Mouse (Mus musculus) heart, adult 2 months (tissue): Measurements from ENCODE around the gene Acacb. TPM values are rescaled to one million over a fixed set of nuclear protein-coding genes. Genes with fewer than 3 reads are reported as not detected.

Experiments used
- DNase-seq, 2 experiments: peaks; one replicate each; pipeline ENCODE4 v3.0.0; 2021
- H3K27ac ChIP-seq: fragments of 200-600 bp; 2 replicates; pipeline ENCODE4 v1.8.1; 2022
- H3K27me3 ChIP-seq: fragments of 200-500 bp; 2 replicates; pipeline ENCODE4 v1.6.1; 2012; ENCODE audit warnings: mild to moderate bottlenecking, low read length, inconsistent platforms, mixed read lengths; ENCODE audit not compliant: control insufficient read depth, insufficient read depth
- H3K36me3 ChIP-seq: fragments of 200-500 bp; 2 replicates; pipeline ENCODE4 v1.6.1; 2012; ENCODE audit warnings: low read length, inconsistent platforms; ENCODE audit not compliant: control insufficient read depth, insufficient read depth
- H3K4me1 ChIP-seq: fragments of 200-500 bp; 2 replicates; pipeline ENCODE4 v1.6.1; 2011; ENCODE audit warnings: low read length; ENCODE audit not compliant: control insufficient read depth, insufficient read depth
- H3K4me3 ChIP-seq: fragments of 200-600 bp; 2 replicates; pipeline ENCODE4 v1.8.1; 2022
- H3K79me2 ChIP-seq: fragments of 200-500 bp; replicated peaks from 2 replicates; pipeline ENCODE4 v1.6.1; 2012; ENCODE audit warnings: mild to moderate bottlenecking, inconsistent platforms, low read length, moderate library complexity, mixed read lengths; ENCODE audit not compliant: control insufficient read depth, insufficient read depth
- H3K9ac ChIP-seq: fragments of 200-500 bp; 2 replicates; pipeline ENCODE4 v1.6.1; 2012; ENCODE audit warnings: low read depth, mild to moderate bottlenecking, control low read depth, inconsistent platforms, low read length, mixed read lengths
- CTCF ChIP-seq: fragments of 200-600 bp; IDR thresholded peaks from 2 replicates; pipeline ENCODE4 v1.8.1; 2022; ENCODE audit warnings: antibody characterized with exemption, mild to moderate bottlenecking, moderate library complexity
- EP300 ChIP-seq: fragments of 200-500 bp; IDR thresholded peaks from 2 replicates; pipeline ENCODE4 v1.6.1; 2011; ENCODE audit warnings: low read depth, low read length, control low read depth; ENCODE audit not compliant: insufficient read depth
- POLR2A ChIP-seq: fragments of 200-500 bp; IDR thresholded peaks from 2 replicates; pipeline ENCODE4 v1.6.1; 2011; ENCODE audit warnings: mild to moderate bottlenecking, low read depth, low read length, control low read depth; ENCODE audit not compliant: insufficient read depth
- WGBS: fragments of 180-500 bp; shearing (Covaris S2); methylation state at CpG from one replicate; pipeline ENCODE4 v1.1.7; 2018; 5-methylcytosine and 5-hydroxymethylcytosine counted together
- intact Hi-C: fragments of 180-260 bp; cut with DNase I; formaldehyde crosslinking; loops from one replicate; pipeline ENCODE4 v1.15.1; 2025
- polyA plus RNA-seq: library from polyadenylated mRNA; depleted of rRNA; stranded (reverse); fragments of >200 nt; gene quantifications from 2 replicates; pipeline ENCODE4 v1.2.3, GENCODE M21; 2012
- total RNA-seq, 2 experiments: library from RNA; stranded (reverse); gene quantifications; 2 replicates each; pipeline ENCODE4 v1.2.3; 2021

Gene Acacb
- total and polyA plus RNA-seq, 3 experiments: 105 to 251 (median 205) TPM

GRCm38 (mm10) chr5:114106391-114106935 lies 39.9 kb upstream of the Acacb start:
- WGBS: 82% methylated on average over 16 of the region's 16 CpGs
- no peak overlapping the region for H3K4me3 ChIP-seq
- H3K4me1 ChIP-seq: no peaks in the 10 kb centered on the region
- no peak overlapping the region for H3K27ac ChIP-seq
- intact Hi-C loops: no loop called here
- TF ChIP-seq POLR2A: no peak
- no peak for TF ChIP-seq CTCF
- no peak for TF ChIP-seq EP300
- H3K9ac ChIP-seq: no peak overlapping the region
- DNase-seq: no peak
- no peaks in the 10 kb centered on the region for H3K36me3 ChIP-seq
- H3K27me3 ChIP-seq: no peaks in the 10 kb centered on the region
- H3K79me2 ChIP-seq: no peaks in the 10 kb centered on the region

- DNase-seq: no peak
- TF ChIP-seq EP300 (no peak), CTCF (peak; percentile 32)
- no peak overlapping the region for H3K4me3 ChIP-seq
- no peaks in the 10 kb centered on the region for H3K4me1 ChIP-seq
- H3K36me3 ChIP-seq: no peaks in the 10 kb centered on the region
- no peak overlapping the region for H3K9ac ChIP-seq
- no peak overlapping the region for H3K27ac ChIP-seq
- intact Hi-C loops: no loop called here
- WGBS: 86% methylated on average over 6 of the region's 6 CpGs
- no peaks in the 10 kb centered on the region for H3K27me3 ChIP-seq
- peaks cover 2% of the 10 kb centered on the region; the same call in 1 of the 2 replicates for H3K79me2 ChIP-seq
Observed at GRCm38 (mm10) chr5:114113334-114113733, 33.0 kb upstream of the Acacb start.

DNA sequence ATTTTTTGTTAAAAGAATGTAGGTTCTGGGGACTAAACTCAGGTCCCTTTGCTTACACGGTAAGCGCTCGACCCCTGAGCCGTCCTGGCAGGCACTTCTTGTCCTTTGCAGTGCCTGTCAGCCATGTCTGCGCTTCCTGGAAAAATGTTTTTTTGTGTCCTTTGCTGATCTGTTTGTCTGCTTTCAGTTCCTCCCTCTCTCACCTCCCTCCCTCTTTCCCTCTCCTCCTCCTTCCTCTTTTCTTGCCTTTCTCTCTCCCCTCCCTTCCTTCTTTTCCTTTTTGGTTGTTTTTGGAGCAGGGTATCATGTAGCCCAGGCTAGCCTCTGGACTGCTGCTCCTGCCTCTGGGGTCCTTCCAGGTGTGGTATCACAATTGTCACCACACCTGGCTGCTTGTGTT lies 31.3 kb upstream of the Acacb start:
- Histone ChIP-seq H3K9ac (no peak overlapping the region), H3K27me3 (no peaks in the 10 kb centered on the region), H3K27ac (no peak overlapping the region), H3K79me2 (peaks cover 2% of the 10 kb centered on the region; the same call in 1 of the 2 replicates), H3K4me1 (no peaks in the 10 kb centered on the region), H3K36me3 (no peaks in the 10 kb centered on the region), H3K4me3 (no peak overlapping the region)
- DNase-seq: no peak
- 72% methylated on average over 5 of the region's 5 CpGs for WGBS
- TF ChIP-seq CTCF (no peak), EP300 (no peak), POLR2A (no peak)
- intact Hi-C loops: no loop called here

DNA sequence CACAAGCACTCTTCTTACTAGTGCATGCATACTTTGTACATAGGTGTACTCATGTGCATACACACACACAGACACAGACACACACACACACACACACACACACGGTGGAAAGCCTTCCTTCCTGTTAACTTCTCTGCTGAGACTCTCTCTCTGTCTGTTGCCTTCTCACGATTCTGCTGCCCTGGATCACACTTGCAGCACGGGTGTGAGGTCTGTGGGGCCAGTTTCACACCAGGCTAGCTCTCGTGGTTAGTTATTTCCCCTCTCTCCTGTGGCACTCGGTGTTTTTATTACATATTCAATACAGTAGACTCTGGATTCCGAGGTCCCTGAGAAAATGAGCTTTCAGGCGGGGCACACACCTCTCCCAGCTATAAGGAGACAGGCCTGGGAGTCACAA lies 29.7 kb upstream of the Acacb start:
- Histone ChIP-seq H3K4me1 (no peaks in the 10 kb centered on the region), H3K36me3 (no peaks in the 10 kb centered on the region)
- 77% methylated on average over 7 of the region's 7 CpGs for WGBS

DNA sequence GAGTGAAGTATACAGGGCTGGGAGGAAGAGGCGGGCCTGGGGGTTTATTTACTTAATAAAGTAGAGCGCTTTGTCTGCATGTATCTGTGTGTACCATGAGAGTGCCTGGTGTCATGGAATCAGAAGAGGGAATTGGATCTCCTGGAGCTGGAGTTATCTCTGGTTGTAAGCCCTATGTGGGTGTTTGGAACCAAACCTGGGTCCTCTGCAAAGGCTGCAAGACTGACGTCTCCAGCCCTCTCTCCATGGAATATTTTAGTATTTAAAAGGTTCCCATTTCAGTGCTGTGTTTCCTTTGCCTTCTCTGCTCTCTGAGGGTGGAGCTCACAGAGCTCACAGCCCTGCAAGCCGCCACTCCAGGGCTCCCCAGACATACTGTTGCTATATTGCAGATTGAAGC lies 26.5 kb upstream of the Acacb start:
- DNase-seq: no peak
- intact Hi-C loops: loop anchor here (10.0 kb wide), 1 partner anchor 265 kb away; no protein-coding TSS in a partner anchor
- 88% methylated on average over 4 of the region's 4 CpGs for WGBS
- Histone ChIP-seq H3K4me3 (no peak overlapping the region), H3K27me3 (no peaks in the 10 kb centered on the region), H3K36me3 (no peaks in the 10 kb centered on the region), H3K9ac (no peak overlapping the region), H3K4me1 (no peaks in the 10 kb centered on the region), H3K27ac (no peak overlapping the region), H3K79me2 (peaks cover 2% of the 10 kb centered on the region; the same call in 1 of the 2 replicates)
- no peak for TF ChIP-seq CTCF
- no peak for TF ChIP-seq EP300
- no peak for TF ChIP-seq POLR2A

More for the DNA sequence above, 29.7 kb upstream of the Acacb start:
- Histone ChIP-seq H3K4me3 (no peak overlapping the region), H3K79me2 (peaks cover 2% of the 10 kb centered on the region; the same call in 1 of the 2 replicates), H3K27me3 (no peaks in the 10 kb centered on the region), H3K9ac (no peak overlapping the region), H3K27ac (no peak overlapping the region)
- intact Hi-C loops: no loop called here
- DNase-seq: no peak
- no peak for TF ChIP-seq CTCF
- TF ChIP-seq POLR2A: no peak
- no peak for TF ChIP-seq EP300

GRCm38 (mm10) chr5:114126008-114126407 lies 20.3 kb upstream of the Acacb start:
- TF ChIP-seq POLR2A (no peak), EP300 (no peak), CTCF (no peak)
- no peaks in the 10 kb centered on the region for H3K36me3 ChIP-seq
- WGBS: 84% methylated on average over 3 of the region's 3 CpGs
- H3K79me2 ChIP-seq: no peaks in the 10 kb centered on the region
- no peak overlapping the region for H3K9ac ChIP-seq
- DNase-seq: no peak
- H3K4me1 ChIP-seq: peaks cover 1% of the 10 kb centered on the region; the same call in 1 of the 2 replicates
- intact Hi-C loops: loop anchor here (2.0 to 10.0 kb wide), 3 partner anchors 25 to 271 kb away; no protein-coding TSS in a partner anchor
- no peaks in the 10 kb centered on the region for H3K27me3 ChIP-seq
- no peak overlapping the region for H3K4me3 ChIP-seq
- no peak overlapping the region for H3K27ac ChIP-seq
